Mouse (Mus musculus): Measurements from ENCODE around the gene Fmod.

The Fmod gene

GRCm38 (mm10) chr1:134037172-134037571 lies at the start of gene Fmod:
Gene Fmod, plus strand, starts transcription at chr1:134037254.
- no peak for DNase-seq

GRCm38 (mm10) chr1:133988845-133989244 lies 48.2 kb upstream of the Fmod start:
- no peak for DNase-seq

GRCm38 (mm10) chr1:133991277-133991676 lies 45.8 kb upstream of the Fmod start:
- DNase-seq, result no peak

GRCm38 (mm10) chr1:134005490-134005889 lies 31.6 kb upstream of the Fmod start:
- DNase-seq, result no peak

- DNase-seq, result no peak
These were observed 30.8 kb upstream of the Fmod start for GRCm38 (mm10) chr1:134006105-134006764.

GRCm38 (mm10) chr1:134024293-134024971 lies 12.6 kb upstream of the Fmod start:
- no peak for DNase-seq

- no peak for DNase-seq
These were observed 11.1 kb upstream of the Fmod start for GRCm38 (mm10) chr1:134025975-134026374.

GRCm38 (mm10) chr1:134026741-134027140 lies 10.3 kb upstream of the Fmod start:
- no peak for DNase-seq

- DNase-seq, result peak; percentile 73
These were observed 8.8 kb upstream of the Fmod start for GRCm38 (mm10) chr1:134028161-134028846.

- no peak for DNase-seq
These were observed 562 bp upstream of the Fmod start for GRCm38 (mm10) chr1:134036492-134036891.

- no peak for DNase-seq
These were observed 1.3 kb downstream of the Fmod start for GRCm38 (mm10) chr1:134038336-134038735.

GRCm38 (mm10) chr1:134039361-134039760 lies 2.3 kb downstream of the Fmod start:
- no peak for DNase-seq

GRCm38 (mm10) chr1:134041900-134042299 lies 4.8 kb downstream of the Fmod start:
- DNase-seq, result no peak

GRCm38 (mm10) chr1:134042341-134042740 lies 5.3 kb downstream of the Fmod start:
- no peak for DNase-seq

GRCm38 (mm10) chr1:134044805-134045204 lies 7.8 kb downstream of the Fmod start:
- DNase-seq, result no peak

- DNase-seq, result peak; percentile 83
These were observed 8.9 kb downstream of the Fmod start for GRCm38 (mm10) chr1:134045971-134046370.

GRCm38 (mm10) chr1:134046387-134046786 lies 9.3 kb downstream of the Fmod start:
- no peak for DNase-seq

GRCm38 (mm10) chr1:134047431-134047830 lies 10.4 kb downstream of the Fmod start:
- DNase-seq, result no peak

- DNase-seq, result peak; percentile 72
These were observed 11.7 kb downstream of the Fmod start for GRCm38 (mm10) chr1:134048759-134049158.

- DNase-seq, result peak; percentile 43
These were observed 12.5 kb downstream of the Fmod start for GRCm38 (mm10) chr1:134049542-134049941.

- DNase-seq, result peak; percentile 89
These were observed 16.2 kb downstream of the Fmod start for GRCm38 (mm10) chr1:134053207-134053606.

- DNase-seq, result no peak
These were observed 18.0 kb downstream of the Fmod start for GRCm38 (mm10) chr1:134055058-134055457.

GRCm38 (mm10) chr1:134055666-134056245 lies 18.7 kb downstream of the Fmod start:
- no peak for DNase-seq

GRCm38 (mm10) chr1:134056285-134056684 lies 19.2 kb downstream of the Fmod start:
- no peak for DNase-seq
